Mouse (Mus musculus): Measurements from ENCODE around the gene Zfp784.

GRCm38 (mm10) chr7:5038109-5038732 lies at the start of gene Zfp784:
- no peak for TF ChIP-seq CTCF (IDR thresholded peaks at IDR 0.05; ENCODE audit: control insufficient read depth, insufficient read depth, insufficient replicate concordance, low read depth, low read length)
- TF ChIP-seq POLR2A (IDR thresholded peaks at IDR 0.05; ENCODE audit: control insufficient read depth, low read depth, low read length): peak; percentile 49

All from testis, adult 2 months (tissue).